Mouse (Mus musculus) regulatory T cell (primary cell): ENCODE results near the gene Ccdc83.

ENCODE experiments used
- in situ Hi-C: fragments of 300-600 bp; cut with MboI, MseI; formaldehyde crosslinking; loops from one replicate; pipeline ENCODE4 v1.15.1; 2025; ENCODE audit warnings: high pct_unique_total_duplicates

Ccdc83 gene

DNA sequence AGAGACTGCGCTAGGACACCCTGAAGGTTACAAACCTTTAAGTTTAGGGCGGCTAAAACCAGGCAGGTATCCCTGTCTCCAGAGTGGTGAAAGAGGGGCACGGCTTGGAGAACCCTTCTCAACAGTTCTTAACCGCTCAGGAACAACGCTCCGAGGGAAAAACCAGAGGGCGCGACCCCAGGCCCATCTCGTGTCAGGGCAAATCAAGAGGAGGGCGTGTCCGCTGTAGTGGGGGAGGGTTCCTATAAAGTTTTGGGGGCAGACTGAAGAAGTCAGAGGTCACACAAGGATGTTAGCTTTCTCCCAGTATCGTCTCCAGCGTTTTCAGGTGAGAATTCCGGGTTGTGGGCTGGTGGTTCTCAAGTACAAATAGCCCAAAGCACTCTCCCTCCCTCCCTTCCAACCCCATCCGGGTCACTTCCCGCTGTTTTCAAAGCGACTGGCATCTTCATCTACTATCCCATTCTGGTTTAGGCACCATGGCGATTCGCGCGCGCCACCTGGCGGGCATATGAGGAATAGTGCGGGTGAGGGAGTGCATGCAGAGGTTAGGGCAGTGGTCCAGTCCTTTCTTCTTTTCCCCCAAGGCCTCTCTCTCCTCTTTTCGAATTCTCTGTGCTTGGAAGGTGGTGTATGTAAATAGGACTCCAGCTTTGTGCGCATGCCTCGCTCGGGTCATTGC is at the start of gene Ccdc83:
Ccdc83 (minus strand) TSS at position 489 of the 682 bp plus-strand sequence.
- in situ Hi-C loops = loop anchor here (5.0 kb wide), 1 partner anchor 313 kb away; no protein-coding TSS in a partner anchor

GRCm38 (mm10) chr7:90313421-90313820 is 47.8 kb upstream of the Ccdc83 start:
- in situ Hi-C loops = no loop called here

GRCm38 (mm10) chr7:90312151-90312883 is 46.7 kb upstream of the Ccdc83 start:
- in situ Hi-C loops = no loop called here

- in situ Hi-C loops = no loop called here
Observed at GRCm38 (mm10) chr7:90308003-90308402, 42.4 kb upstream of the Ccdc83 start.

DNA sequence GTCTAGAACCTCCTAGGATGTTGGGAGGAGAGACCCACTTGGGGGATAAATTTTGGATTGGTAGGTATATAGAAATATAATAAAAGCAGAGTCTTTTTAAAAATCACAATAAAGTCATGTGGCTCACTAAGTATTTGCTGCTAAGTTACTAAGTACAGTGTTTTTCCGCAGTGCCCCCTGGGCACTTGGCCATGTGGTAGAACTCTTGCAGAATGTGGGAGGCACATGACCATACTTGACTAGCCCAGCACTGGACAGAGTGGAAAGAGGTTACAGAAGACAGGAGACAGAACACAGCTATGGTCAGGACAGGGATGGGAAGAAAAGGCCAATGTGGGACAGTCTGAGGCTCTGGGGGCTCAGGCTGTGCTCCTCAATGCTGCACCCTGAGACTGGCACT is 41.4 kb upstream of the Ccdc83 start:
- in situ Hi-C loops = no loop called here

DNA sequence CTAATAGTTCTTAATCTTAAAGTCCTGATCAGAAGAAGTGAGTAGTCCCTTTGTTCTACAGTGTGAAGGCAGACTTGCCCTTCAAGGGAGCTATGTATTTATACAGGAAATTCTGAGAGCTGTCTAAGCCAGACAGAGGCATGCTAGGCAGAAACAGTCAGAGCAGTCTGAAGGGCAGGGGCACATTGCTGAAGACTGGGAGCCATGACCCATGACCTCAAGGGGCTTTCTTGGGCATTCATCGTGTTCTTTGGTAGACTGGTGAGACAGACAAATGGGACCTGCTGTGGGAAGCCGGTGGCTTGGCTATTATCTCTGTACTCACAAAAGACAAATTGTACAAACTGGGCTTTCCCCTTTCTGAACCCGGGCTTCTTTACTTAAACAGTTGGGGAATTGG is 40.5 kb upstream of the Ccdc83 start:
- in situ Hi-C loops = no loop called here

- in situ Hi-C loops = no loop called here
Observed at GRCm38 (mm10) chr7:90302647-90303552, 37.3 kb upstream of the Ccdc83 start.

DNA sequence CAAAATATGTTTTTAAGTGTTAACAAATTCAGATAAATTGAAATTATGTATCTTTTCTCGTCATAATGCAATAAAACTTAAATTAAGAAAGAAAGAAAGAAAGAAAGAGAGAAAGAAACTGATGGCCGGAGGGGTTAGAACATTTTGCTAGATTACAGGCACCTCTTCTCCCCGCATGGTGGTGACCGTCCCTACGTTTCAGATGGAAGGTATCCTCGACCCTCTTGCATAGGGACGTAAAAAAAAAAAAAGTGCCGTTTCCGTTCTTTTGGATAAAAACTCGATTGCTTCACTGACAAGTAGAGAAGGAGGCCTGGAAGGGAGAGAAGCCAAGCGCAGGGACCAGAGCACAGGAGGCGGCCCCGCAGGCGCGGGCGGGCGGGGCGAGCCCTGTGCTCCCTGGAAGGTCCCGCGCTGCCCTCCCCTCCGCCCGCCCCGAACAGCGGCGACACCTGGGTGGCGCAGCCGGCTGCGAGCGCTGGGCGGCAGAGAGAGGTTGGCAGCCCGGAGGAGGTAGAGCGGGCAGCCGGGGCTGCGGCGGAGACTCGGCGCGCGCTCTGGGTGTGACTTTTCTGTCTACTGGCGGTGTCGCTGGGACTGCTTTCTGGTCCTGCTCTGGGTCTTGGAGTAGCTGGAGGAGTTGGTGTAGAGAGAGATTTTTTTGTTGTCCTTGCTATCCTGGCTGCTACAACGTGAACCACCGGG is 36.5 kb upstream of the Ccdc83 start, which contains the start of gene Sytl2:
Sytl2 (plus strand) TSS at position 311 of the 705 bp plus-strand sequence.
- in situ Hi-C loops = no loop called here

- in situ Hi-C loops = loop anchor here (5.0 to 10.0 kb wide), 2 partner anchors 63 to 195 kb away; no protein-coding TSS in a partner anchor
Observed at GRCm38 (mm10) chr7:90291885-90292284, 26.3 kb upstream of the Ccdc83 start.

- in situ Hi-C loops = loop anchor here (5.0 kb wide), 1 partner anchor 118 kb away; no protein-coding TSS in a partner anchor
Observed at GRCm38 (mm10) chr7:90284793-90285192, 19.2 kb upstream of the Ccdc83 start.

DNA sequence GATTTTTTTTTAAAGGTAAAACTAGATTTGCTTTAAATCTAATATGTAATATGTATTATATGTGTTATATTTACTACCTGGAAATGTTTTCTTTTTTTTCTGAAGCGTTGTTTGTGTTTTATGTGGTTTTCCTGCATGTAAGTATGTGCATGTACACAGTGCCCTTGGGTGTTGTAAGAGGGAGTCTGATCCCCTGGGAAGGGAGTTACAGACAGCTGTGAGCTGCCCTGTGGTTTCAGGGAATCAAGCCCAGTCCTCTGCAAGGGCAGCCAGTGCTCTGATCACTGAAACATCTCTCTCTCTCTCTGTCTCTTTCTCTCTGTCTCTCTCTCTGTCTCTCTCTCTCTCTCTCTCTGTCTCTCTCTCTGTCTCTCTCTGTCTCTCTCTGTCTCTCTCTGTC is 17.2 kb upstream of the Ccdc83 start:
- in situ Hi-C loops = loop anchor here (5.0 kb wide), 1 partner anchor 120 kb away; no protein-coding TSS in a partner anchor

DNA sequence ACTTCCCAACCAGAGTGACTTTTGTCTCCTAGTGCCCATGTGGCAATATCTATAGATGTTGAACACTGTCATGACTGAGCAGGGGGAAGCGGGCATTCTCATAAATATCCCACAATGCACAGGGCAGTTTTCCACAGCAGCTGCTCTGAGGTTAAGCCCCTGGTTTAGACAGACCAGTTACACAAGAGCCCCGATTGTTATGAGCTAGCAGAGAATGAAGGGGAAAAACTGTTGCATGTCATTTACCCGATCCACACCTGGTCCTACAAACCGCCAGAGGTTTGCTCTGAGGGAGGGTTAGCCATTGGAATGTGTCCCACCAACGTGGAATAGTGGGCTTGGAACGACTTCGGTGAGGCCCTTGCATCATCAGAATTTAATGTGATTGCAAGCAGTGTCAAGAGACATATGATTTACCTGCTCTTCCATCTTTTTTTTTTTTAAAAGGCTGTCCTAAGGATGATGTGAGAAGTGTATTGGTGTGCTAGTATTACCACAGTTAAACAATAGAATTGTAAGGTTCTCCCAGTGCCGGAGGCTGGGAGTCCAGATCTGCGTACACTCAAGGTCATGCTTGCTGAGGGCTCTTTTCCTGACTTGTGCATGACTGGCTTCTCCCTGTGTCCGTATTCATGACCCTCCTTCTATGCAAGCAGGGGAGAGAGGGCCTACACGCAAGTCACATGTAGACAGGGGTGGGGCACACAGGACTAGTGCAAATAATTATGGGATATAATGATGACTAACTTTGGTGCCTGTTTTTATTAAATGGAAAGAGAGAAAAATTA is 16.4 kb upstream of the Ccdc83 start:
- in situ Hi-C loops = loop anchor here (5.0 kb wide), 1 partner anchor 120 kb away; no protein-coding TSS in a partner anchor

DNA sequence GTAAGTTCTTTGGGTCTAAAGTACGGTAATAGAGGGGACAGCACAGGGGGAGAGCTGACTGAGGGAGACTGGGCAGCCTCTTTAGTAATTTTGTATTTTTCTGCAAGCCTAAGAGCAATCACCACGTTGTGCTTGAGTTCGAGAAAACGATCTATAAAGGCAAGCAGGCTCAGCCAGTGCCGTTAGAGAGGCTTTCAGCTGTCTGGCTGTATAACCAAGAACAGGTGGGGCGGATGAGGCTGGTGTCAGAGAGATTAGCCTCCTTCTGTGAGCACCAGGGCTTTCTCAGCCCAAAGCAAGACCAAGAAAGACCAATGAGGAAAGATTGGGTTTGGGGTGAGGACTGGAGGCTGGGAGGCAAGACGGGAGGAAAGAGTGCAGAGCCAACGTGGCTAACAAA is 15.3 kb upstream of the Ccdc83 start:
- in situ Hi-C loops = loop anchor here (5.0 kb wide), 1 partner anchor 121 kb away; no protein-coding TSS in a partner anchor

DNA sequence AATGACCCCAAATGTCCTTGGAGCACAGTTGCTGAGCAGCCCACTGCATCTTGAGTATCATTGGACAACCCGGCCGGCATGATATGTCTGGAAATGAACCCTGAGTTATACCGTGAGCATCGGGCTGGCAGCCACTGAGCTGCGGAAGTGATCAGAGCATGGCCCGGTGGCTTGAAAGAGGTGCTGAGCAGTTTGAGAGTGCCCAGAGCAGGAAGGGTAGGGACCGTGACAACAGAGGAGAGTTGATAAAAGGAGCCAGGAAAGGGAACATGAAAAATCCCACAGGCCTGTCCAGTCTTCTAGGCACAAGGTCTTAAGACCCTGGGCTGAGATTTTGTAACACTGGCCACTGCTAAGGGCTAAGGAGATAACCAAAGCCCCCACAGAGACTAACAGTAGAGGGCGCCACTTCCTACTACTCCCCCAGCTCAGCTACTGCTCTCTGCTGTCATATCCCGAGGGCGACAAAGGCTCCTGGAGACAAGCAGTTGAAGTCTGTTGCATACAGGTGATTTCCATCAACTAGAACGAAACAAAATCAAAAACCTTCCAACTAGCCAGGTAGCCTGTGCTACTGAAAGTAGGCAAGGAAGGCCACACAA is 14.8 kb upstream of the Ccdc83 start:
- in situ Hi-C loops = loop anchor here (5.0 kb wide), 1 partner anchor 122 kb away; no protein-coding TSS in a partner anchor

DNA sequence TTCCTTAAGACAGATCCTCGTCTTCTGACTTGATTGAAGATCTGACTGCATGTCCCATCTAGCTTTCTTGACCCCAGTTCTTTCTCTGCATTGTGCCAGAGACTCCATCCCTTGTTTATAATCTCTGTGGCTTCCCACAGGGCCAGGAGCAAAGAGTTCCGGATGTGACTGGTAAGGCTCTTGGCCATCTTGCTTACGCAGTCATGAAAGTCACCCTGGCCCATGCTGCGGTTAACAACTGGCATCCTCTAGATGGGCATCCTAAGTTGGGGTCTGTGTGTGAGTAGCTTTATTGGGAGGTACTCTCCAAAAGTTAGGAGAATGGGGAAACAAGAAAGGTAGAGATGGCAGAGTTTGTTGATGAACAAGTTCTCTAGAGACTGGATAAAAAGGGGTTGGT is 13.6 kb upstream of the Ccdc83 start:
- in situ Hi-C loops = no loop called here

- in situ Hi-C loops = no loop called here
Observed at GRCm38 (mm10) chr7:90277769-90278168, 12.2 kb upstream of the Ccdc83 start.

DNA sequence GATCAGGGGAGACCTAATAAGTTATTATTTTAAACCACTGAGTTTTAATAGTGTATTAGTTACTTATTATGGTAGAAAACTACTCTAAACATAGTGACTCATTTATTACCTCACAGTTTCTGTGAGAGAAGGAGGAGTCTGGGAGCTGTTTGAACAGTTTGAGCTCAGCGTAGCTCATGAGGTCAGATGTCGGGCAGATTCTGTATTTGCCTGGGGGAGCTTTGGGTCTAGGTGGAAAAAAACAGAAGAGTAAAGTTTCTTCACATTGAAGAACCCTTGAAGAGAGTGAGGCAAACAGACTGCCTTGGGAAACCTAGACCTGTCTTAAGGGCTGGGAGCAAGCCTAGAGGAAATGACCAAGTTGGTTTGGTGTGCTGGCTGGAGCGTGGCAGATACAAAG is 11.7 kb upstream of the Ccdc83 start:
- in situ Hi-C loops = no loop called here

GRCm38 (mm10) chr7:90274561-90275100 is 9.1 kb upstream of the Ccdc83 start:
- in situ Hi-C loops = no loop called here

- in situ Hi-C loops = no loop called here
Observed at GRCm38 (mm10) chr7:90270141-90270540, 4.6 kb upstream of the Ccdc83 start.
